10 mouse cellular contexts compared by ENCODE assay signal in the genomic region with DNA sequence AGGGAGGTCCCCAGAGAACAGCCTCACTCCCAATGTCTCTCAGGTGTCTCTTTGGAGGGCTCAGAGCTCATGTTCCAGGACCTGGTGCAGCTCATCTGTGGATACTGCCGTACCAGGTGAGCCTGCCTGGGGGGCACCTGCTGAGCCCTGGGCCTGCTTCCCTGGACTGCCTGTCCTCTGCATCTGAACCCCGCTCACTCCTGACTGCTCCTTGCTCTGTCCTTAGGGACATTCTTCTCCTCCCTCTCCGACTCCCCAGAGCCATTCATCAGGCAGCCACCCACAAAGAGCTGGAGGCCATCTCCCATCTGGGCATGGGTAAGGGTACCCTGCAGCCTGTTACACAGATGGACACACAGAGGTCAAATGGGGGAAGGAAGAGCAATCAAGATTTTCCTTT. TPM values are rescaled to one million over a fixed set of nuclear protein-coding genes. Genes with fewer than 3 reads are reported as not detected.
DNase-seq lines count a peak whose midpoint lies in the region; ATAC-seq lines count a peak whose summit lies in the region.
"Had no signal": no experiment of that assay in that cellular context is flagged by ENCODE, and none has a peak within 500 bp of the region (broad histone marks: within the 10 kb centered on the region; RNA-seq: fewer than 3 reads in every experiment).

No protein-coding gene starts in this region.

- peak overlapping the region; percentile 37 for H3K4me3 ChIP-seq in forebrain, embryonic 10.5 days
- H3K4me3 ChIP-seq in forebrain, embryonic 11.5 days (ENCODE audit: low read depth, low read length): no peak overlapping the region
- 0 out of 2 replicates have a peak overlapping the region, but pooled peaks have one; percentile 13 for H3K4me3 ChIP-seq in embryonic facial prominence, embryonic 12.5 days
- no peak overlapping the region for H3K4me3 ChIP-seq in midbrain, embryonic 14.5 days (replicated peaks; ENCODE audit: low read depth, low read length)

- WGBS in forebrain, embryonic 10.5 days: 30% methylated on average over 3 of the region's 3 CpGs
- 44% methylated on average over 3 of the region's 3 CpGs for WGBS in forebrain, embryonic 11.5 days
- 42% methylated on average over 3 of the region's 3 CpGs for WGBS in embryonic facial prominence, embryonic 12.5 days
- WGBS in midbrain, embryonic 14.5 days: 30% methylated on average over 3 of the region's 3 CpGs

- peaks cover 46% of the 10 kb centered on the region for H3K27me3 ChIP-seq in forebrain, embryonic 10.5 days (ENCODE audit: poor library complexity, severe bottlenecking)
- peaks cover 23% of the 10 kb centered on the region for H3K27me3 ChIP-seq in forebrain, embryonic 11.5 days (ENCODE audit: control insufficient read depth, insufficient read depth, low read length)
- H3K27me3 ChIP-seq in embryonic facial prominence, embryonic 12.5 days: peaks cover 47% of the 10 kb centered on the region
- H3K27me3 ChIP-seq in midbrain, embryonic 14.5 days (ENCODE audit: control insufficient read depth, insufficient read depth, low read length): peaks cover 37% of the 10 kb centered on the region

- no peaks in the 10 kb centered on the region for H3K9me3 ChIP-seq in forebrain, embryonic 10.5 days
- no peaks in the 10 kb centered on the region for H3K9me3 ChIP-seq in forebrain, embryonic 11.5 days (ENCODE audit: control insufficient read depth, low read length)
- no peaks in the 10 kb centered on the region for H3K9me3 ChIP-seq in embryonic facial prominence, embryonic 12.5 days
- H3K9me3 ChIP-seq in midbrain, embryonic 14.5 days (ENCODE audit: control insufficient read depth, low read length): no peaks in the 10 kb centered on the region

- ATAC-seq in forebrain, embryonic 11.5 days (replicated peaks; ENCODE audit: low FRiP score): no peak
- no peak for ATAC-seq in embryonic facial prominence, embryonic 12.5 days (ENCODE audit: insufficient number of reproducible peaks, insufficient read depth, low FRiP score, low TSS enrichment)
- no peak for ATAC-seq in midbrain, embryonic 14.5 days (ENCODE audit: low FRiP score, low TSS enrichment)

- no peak overlapping the region; the same call in 1 of the 2 replicates for H3K4me2 ChIP-seq in forebrain, embryonic 11.5 days (ENCODE audit: low read depth, low read length, severe bottlenecking)
- H3K4me2 ChIP-seq in embryonic facial prominence, embryonic 12.5 days (replicated peaks): peak overlapping the region; percentile 38
- H3K4me2 ChIP-seq in midbrain, embryonic 14.5 days (ENCODE audit: low read length): no peak overlapping the region

- H3K27ac ChIP-seq in forebrain, embryonic 10.5 days: peak overlapping the region; percentile 69
- no peak overlapping the region for H3K27ac ChIP-seq in forebrain, embryonic 11.5 days (ENCODE audit: low read depth, low read length)
- no peak overlapping the region for H3K27ac ChIP-seq in embryonic facial prominence, embryonic 12.5 days
- H3K27ac ChIP-seq in midbrain, embryonic 14.5 days (replicated peaks; ENCODE audit: low read depth, low read length): no peak overlapping the region

- H3K9ac ChIP-seq in forebrain, embryonic 11.5 days (ENCODE audit: low read length): no peak overlapping the region
- no peak overlapping the region for H3K9ac ChIP-seq in embryonic facial prominence, embryonic 12.5 days
- H3K9ac ChIP-seq in midbrain, embryonic 14.5 days (replicated peaks; ENCODE audit: low read length): 0 out of 2 replicates have a peak overlapping the region, but pooled peaks have one; percentile 9

- peaks cover 34% of the 10 kb centered on the region for H3K36me3 ChIP-seq in forebrain, embryonic 10.5 days (replicated peaks)
- no peaks in the 10 kb centered on the region; the same call in 1 of the 2 replicates for H3K36me3 ChIP-seq in forebrain, embryonic 11.5 days (ENCODE audit: control insufficient read depth, insufficient read depth, low read length)
- peaks cover 30% of the 10 kb centered on the region for H3K36me3 ChIP-seq in embryonic facial prominence, embryonic 12.5 days
- peaks cover 30% of the 10 kb centered on the region for H3K36me3 ChIP-seq in midbrain, embryonic 14.5 days (ENCODE audit: control insufficient read depth, insufficient read depth, low read length)

- H3K4me1 ChIP-seq in forebrain, embryonic 10.5 days: peaks cover 49% of the 10 kb centered on the region
- H3K4me1 ChIP-seq in forebrain, embryonic 11.5 days (replicated peaks; ENCODE audit: control insufficient read depth, insufficient read depth, low read length): peaks cover 11% of the 10 kb centered on the region
- peaks cover 34% of the 10 kb centered on the region for H3K4me1 ChIP-seq in embryonic facial prominence, embryonic 12.5 days
- H3K4me1 ChIP-seq in midbrain, embryonic 14.5 days (ENCODE audit: control insufficient read depth, insufficient read depth, low read length): 0 out of 2 replicates have a peak, but pooled peaks cover 4% of the 10 kb centered on the region

- DNase-seq in forebrain, embryonic 10.5 days (ENCODE audit: extremely low spot score, low spot score): no peak
- no peak for DNase-seq in forebrain, embryonic 11.5 days (ENCODE audit: low spot score)
- DNase-seq in left cerebral cortex, postnatal 36 days (ENCODE audit: low spot score in 2 of 2): peak; percentile 17 to 43
- DNase-seq in left cerebral cortex, postnatal 10 days (ENCODE audit: extremely low spot score in 1 of 2, low spot score in 2 of 2): no peak
- no peak for DNase-seq in midbrain, embryonic 14.5 days
- no peak for DNase-seq in adrenal gland, adult 18-20 months (ENCODE audit: low spot score in 2 of 2)
- no peak for DNase-seq in thymus, postnatal 36 days
- DNase-seq: lung, adult 18-20 months; retina, postnatal 1 day had no signal

- intact Hi-C loops in left cerebral cortex, postnatal 36 days (cut with DNase I): no loop called here
- intact Hi-C loops in left cerebral cortex, postnatal 10 days (cut with DNase I): no loop called here

RNA-seq across cellular contexts. Expression of a gene that starts 1.2 kb away (rescaled TPM):
- 2.7 and 3.7 TPM in 2 replicates for polyA plus RNA-seq in forebrain, embryonic 10.5 days (2016; fragmentation: Nextera tagmentation; extraction: Ambion mirVana)
- 2.0 TPM in 2 replicates for polyA plus RNA-seq in forebrain, embryonic 11.5 days (2014; fragmentation: Nextera tagmentation; extraction: Ambion mirVana)
- total RNA-seq in left cerebral cortex, postnatal 36 days (2021): 10 to 100 TPM; 70.3 to 88.1 TPM
- total RNA-seq in left cerebral cortex, postnatal 10 days (2021): 10 to 100 TPM; 16.9 to 24.1 TPM
- 1.8 and 2.4 TPM in 2 replicates for polyA plus RNA-seq in embryonic facial prominence, embryonic 12.5 days (2016; fragmentation: Nextera tagmentation; extraction: Ambion mirVana)
- 0.58 and 1.6 TPM in 2 replicates for polyA plus RNA-seq in midbrain, embryonic 14.5 days (2014; fragmentation: Nextera tagmentation; extraction: Ambion mirVana)
- total RNA-seq in adrenal gland, adult 18-20 months (2021): 1 to 10 TPM; 3.4 to 4.2 TPM

RNA-seq across cellular contexts. Expression of a gene that starts 10.4 kb away (rescaled TPM):
- 83.0 and 84.2 TPM in 2 replicates for polyA plus RNA-seq in forebrain, embryonic 10.5 days (2016; fragmentation: Nextera tagmentation; extraction: Ambion mirVana)
- polyA plus RNA-seq in forebrain, embryonic 11.5 days (2014; fragmentation: Nextera tagmentation; extraction: Ambion mirVana): 58.4 and 62.6 TPM in 2 replicates
- total RNA-seq in left cerebral cortex, postnatal 36 days (2021): 10 to 100 TPM; 22.7 to 25.6 TPM
- 1 to 10 TPM; 6.6 to 8.8 TPM for total RNA-seq in left cerebral cortex, postnatal 10 days (2021)
- polyA plus RNA-seq in embryonic facial prominence, embryonic 12.5 days (2016; fragmentation: Nextera tagmentation; extraction: Ambion mirVana): 38.4 and 45.4 TPM in 2 replicates
- polyA plus RNA-seq in midbrain, embryonic 14.5 days (2014; fragmentation: Nextera tagmentation; extraction: Ambion mirVana): 32.0 and 39.0 TPM in 2 replicates
- total RNA-seq in adrenal gland, adult 18-20 months (2021): 10 to 100 TPM; 28.4 to 29.3 TPM

RNA-seq across cellular contexts. Expression of a gene that starts 12.8 kb away (rescaled TPM):
- polyA plus RNA-seq in forebrain, embryonic 10.5 days (2016; fragmentation: Nextera tagmentation; extraction: Ambion mirVana): 2.8 and 3.6 TPM in 2 replicates
- polyA plus RNA-seq in forebrain, embryonic 11.5 days (2014; fragmentation: Nextera tagmentation; extraction: Ambion mirVana): 4.0 and 4.2 TPM in 2 replicates
- total RNA-seq in left cerebral cortex, postnatal 36 days (2021): 1 to 10 TPM; 4.6 to 6.1 TPM
- 1 to 10 TPM; 6.3 to 7.0 TPM for total RNA-seq in left cerebral cortex, postnatal 10 days (2021)
- 3.5 and 4.7 TPM in 2 replicates for polyA plus RNA-seq in embryonic facial prominence, embryonic 12.5 days (2016; fragmentation: Nextera tagmentation; extraction: Ambion mirVana)
- polyA plus RNA-seq in midbrain, embryonic 14.5 days (2014; fragmentation: Nextera tagmentation; extraction: Ambion mirVana): 1.5 and 1.6 TPM in 2 replicates
- 1 to 10 TPM in 1 of 2 experiments, under 1 TPM in 1; 0.73 to 1.5 TPM for total RNA-seq in adrenal gland, adult 18-20 months (2021)

RNA-seq across cellular contexts. Expression of a gene that starts 12.9 kb away (rescaled TPM):
- polyA plus RNA-seq in forebrain, embryonic 10.5 days (2016; fragmentation: Nextera tagmentation; extraction: Ambion mirVana): 36.2 and 38.4 TPM in 2 replicates
- 35.2 and 40.4 TPM in 2 replicates for polyA plus RNA-seq in forebrain, embryonic 11.5 days (2014; fragmentation: Nextera tagmentation; extraction: Ambion mirVana)
- 100 to 1,000 TPM; 118 to 135 TPM for total RNA-seq in left cerebral cortex, postnatal 36 days (2021)
- total RNA-seq in left cerebral cortex, postnatal 10 days (2021): 100 to 1,000 TPM; 133 to 136 TPM
- 46.4 and 48.1 TPM in 2 replicates for polyA plus RNA-seq in embryonic facial prominence, embryonic 12.5 days (2016; fragmentation: Nextera tagmentation; extraction: Ambion mirVana)
- 69.7 and 77.4 TPM in 2 replicates for polyA plus RNA-seq in midbrain, embryonic 14.5 days (2014; fragmentation: Nextera tagmentation; extraction: Ambion mirVana)
- total RNA-seq in adrenal gland, adult 18-20 months (2021): 10 to 100 TPM; 25.9 to 31.8 TPM

RNA-seq across cellular contexts. Expression of a gene that starts 16.4 kb away (rescaled TPM):
- 15.9 and 17.6 TPM in 2 replicates for polyA plus RNA-seq in forebrain, embryonic 10.5 days (2016; fragmentation: Nextera tagmentation; extraction: Ambion mirVana)
- polyA plus RNA-seq in forebrain, embryonic 11.5 days (2014; fragmentation: Nextera tagmentation; extraction: Ambion mirVana): 30.7 and 32.7 TPM in 2 replicates
- 1 to 10 TPM; 4.6 to 5.1 TPM for total RNA-seq in left cerebral cortex, postnatal 36 days (2021)
- 10 to 100 TPM in 1 of 2 experiments, 1 to 10 TPM in 1; 9.5 to 12.2 TPM for total RNA-seq in left cerebral cortex, postnatal 10 days (2021)
- polyA plus RNA-seq in embryonic facial prominence, embryonic 12.5 days (2016; fragmentation: Nextera tagmentation; extraction: Ambion mirVana): 54.4 and 64.3 TPM in 2 replicates
- polyA plus RNA-seq in midbrain, embryonic 14.5 days (2014; fragmentation: Nextera tagmentation; extraction: Ambion mirVana): 6.2 and 20.4 TPM in 2 replicates
- 10 to 100 TPM in 1 of 2 experiments, 1 to 10 TPM in 1; 7.3 to 16.2 TPM for total RNA-seq in adrenal gland, adult 18-20 months (2021)

Comparison
In these comparisons a context has a peak if more than half of its experiments do, and no peak if none do; other contexts are left out.
1. DNase-seq: peak in left cerebral cortex, postnatal 36 days (2 of 2); none in forebrain, embryonic 10.5 days (single experiment), forebrain, embryonic 11.5 days (single experiment), left cerebral cortex, postnatal 10 days (0 of 2), midbrain, embryonic 14.5 days (single experiment), adrenal gland, adult 18-20 months (0 of 2) and thymus, postnatal 36 days (0 of 2).
2. H3K4me3 ChIP-seq: peak in forebrain, embryonic 10.5 days (single experiment) and embryonic facial prominence, embryonic 12.5 days (single experiment); none in forebrain, embryonic 11.5 days (single experiment) and midbrain, embryonic 14.5 days (single experiment).